Mouse (Mus musculus): ENCODE measurements around the gene Fam69a.

DNA sequence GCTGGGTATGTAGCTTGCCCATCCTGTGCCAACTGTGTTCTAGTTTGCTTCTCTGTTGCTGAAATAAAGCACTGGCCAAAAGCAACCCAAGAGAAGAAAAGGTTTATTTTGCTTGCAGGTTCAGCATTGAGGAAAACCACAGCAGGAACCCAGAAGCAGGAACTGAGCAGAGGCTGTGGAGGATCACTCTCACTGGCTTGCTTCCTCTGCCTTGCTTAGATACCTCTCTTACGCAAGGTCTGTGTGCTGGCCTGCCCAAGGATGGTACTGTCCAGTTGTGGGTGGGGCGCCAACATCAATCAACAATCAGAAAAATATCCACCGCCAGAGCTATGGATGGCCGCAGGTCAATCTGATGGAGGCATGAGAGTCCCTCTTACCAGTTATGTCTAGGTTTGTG is 44.4 kb upstream of the Fam69a start:
- TF ChIP-seq CTCF (IDR thresholded peaks at IDR 0.05) (no peak), POLR2A (IDR thresholded peaks at IDR 0.05; ENCODE audit: insufficient read depth, low read depth, low read length) (no peak)

Measured in heart, adult 2 months (tissue).